Mouse (Mus musculus): Measurements from ENCODE around the gene Eaf2. TPM values are rescaled to one million over a fixed set of nuclear protein-coding genes. Genes with fewer than 3 reads are reported as not detected.

Eaf2 gene
- 0.38 and 0.45 TPM in 2 replicates for polyA plus RNA-seq (2014; fragmentation: Nextera tagmentation; extraction: Ambion mirVana)

DNA sequence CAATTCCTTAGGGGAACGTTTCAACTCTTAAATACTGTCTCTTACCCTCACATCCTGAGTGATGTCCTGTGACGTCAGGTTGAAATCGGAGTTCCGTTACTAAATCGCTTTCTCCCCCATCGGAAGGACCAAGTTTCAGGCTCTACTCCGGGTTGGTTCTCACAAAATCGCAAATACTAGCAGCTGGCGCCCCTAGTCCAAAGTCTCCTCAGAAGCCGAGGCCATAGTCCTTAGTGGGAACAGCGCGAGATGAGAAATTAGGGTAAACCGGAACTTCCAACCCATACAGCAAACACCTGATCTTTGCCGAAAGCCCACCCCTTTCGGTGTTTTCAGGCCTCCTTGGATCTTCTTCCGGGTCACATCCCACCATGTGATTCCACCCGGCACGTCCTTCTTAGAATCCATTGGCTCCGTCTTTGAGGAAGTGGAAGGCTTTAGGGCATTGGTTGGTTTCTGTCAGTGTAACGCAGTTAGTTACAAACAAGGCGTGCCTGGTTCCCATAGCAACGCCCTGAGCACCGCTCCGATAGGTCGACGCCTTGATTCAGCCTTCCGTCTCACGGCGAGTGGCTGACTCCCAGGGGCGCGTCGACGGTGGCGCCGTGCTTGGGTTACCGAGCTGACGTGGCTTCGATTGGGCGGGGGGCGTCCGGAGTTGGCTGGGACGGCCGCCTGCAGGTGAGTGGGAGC, at the start of gene Eaf2, which contains the start of gene Golgb1:
Eaf2 (minus strand) TSS at position 421 of the 693 bp plus-strand sequence.
Golgb1 (plus strand) TSS at position 558 of the 693 bp plus-strand sequence.
- under 1% methylated on average over 43 of the region's 43 CpGs for WGBS
- Histone ChIP-seq H3K27ac (replicated peaks; ENCODE audit: low read depth, low read length) (peak within 1 kb of the TSS; percentile 79), H3K36me3 (ENCODE audit: control insufficient read depth, insufficient read depth, low read length) (peaks cover 15% of the 10 kb centered on the region), H3K9me3 (ENCODE audit: control insufficient read depth, low read length) (no peaks in the 10 kb centered on the region), H3K4me3 (replicated peaks; ENCODE audit: low read depth, low read length) (peak within 1 kb of the TSS; percentile 76), H3K27me3 (ENCODE audit: control insufficient read depth, insufficient read depth, low read length) (no peaks in the 10 kb centered on the region), H3K4me1 (ENCODE audit: control insufficient read depth, insufficient read depth, low read length) (peaks cover 19% of the 10 kb centered on the region), H3K4me2 (ENCODE audit: low read length) (peak within 1 kb of the TSS; percentile 76), H3K9ac (replicated peaks; ENCODE audit: low read length) (peak within 1 kb of the TSS; percentile 79)
- DNase-seq: peak; percentile 99
- peak; percentile 100 for ATAC-seq (ENCODE audit: low FRiP score, low TSS enrichment)

DNA sequence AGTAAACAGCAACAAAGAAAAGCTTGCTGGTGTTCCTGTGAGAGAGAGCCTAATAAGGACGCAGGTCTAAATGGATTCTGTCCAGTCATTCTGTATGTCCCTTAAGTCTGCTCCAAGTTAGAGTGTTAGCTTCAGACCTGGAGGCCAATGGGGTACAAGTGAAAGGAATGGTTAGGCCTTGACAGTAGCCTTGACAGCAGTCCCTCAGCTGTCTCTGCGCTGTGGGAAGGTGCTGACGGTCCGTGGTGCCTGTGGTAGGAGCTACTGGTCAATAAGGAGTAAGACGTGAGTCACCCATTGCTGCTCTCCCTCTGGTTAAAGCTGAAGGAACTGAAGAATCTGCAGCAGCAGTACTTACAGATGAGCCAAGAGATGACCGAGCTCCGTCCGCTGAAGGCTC, 49.5 kb upstream of the Eaf2 start:
- no peak overlapping the region for H3K9ac ChIP-seq (replicated peaks; ENCODE audit: low read length)
- no peak for ATAC-seq (ENCODE audit: low FRiP score, low TSS enrichment)
- no peak overlapping the region for H3K4me2 ChIP-seq (ENCODE audit: low read length)
- WGBS: 95% methylated on average over 8 of the region's 8 CpGs
- H3K4me1 ChIP-seq (ENCODE audit: control insufficient read depth, insufficient read depth, low read length): no peaks in the 10 kb centered on the region
- DNase-seq: no peak
- no peaks in the 10 kb centered on the region for H3K9me3 ChIP-seq (ENCODE audit: control insufficient read depth, low read length)
- no peaks in the 10 kb centered on the region for H3K27me3 ChIP-seq (ENCODE audit: control insufficient read depth, insufficient read depth, low read length)
- H3K27ac ChIP-seq (replicated peaks; ENCODE audit: low read depth, low read length): no peak overlapping the region
- no peak overlapping the region for H3K4me3 ChIP-seq (replicated peaks; ENCODE audit: low read depth, low read length)
- H3K36me3 ChIP-seq (ENCODE audit: control insufficient read depth, insufficient read depth, low read length): peaks cover 71% of the 10 kb centered on the region

GRCm38 (mm10) chr16:36921980-36922379, 47.2 kb upstream of the Eaf2 start:
- no peak overlapping the region for H3K27ac ChIP-seq (replicated peaks; ENCODE audit: low read depth, low read length)
- H3K9me3 ChIP-seq (ENCODE audit: control insufficient read depth, low read length): no peaks in the 10 kb centered on the region
- no peak for ATAC-seq (ENCODE audit: low FRiP score, low TSS enrichment)
- no peak overlapping the region for H3K9ac ChIP-seq (replicated peaks; ENCODE audit: low read length)
- no peak overlapping the region for H3K4me3 ChIP-seq (replicated peaks; ENCODE audit: low read depth, low read length)
- no peak overlapping the region for H3K4me2 ChIP-seq (ENCODE audit: low read length)
- 95% methylated on average over 6 of the region's 6 CpGs for WGBS
- H3K27me3 ChIP-seq (ENCODE audit: control insufficient read depth, insufficient read depth, low read length): no peaks in the 10 kb centered on the region
- no peaks in the 10 kb centered on the region for H3K4me1 ChIP-seq (ENCODE audit: control insufficient read depth, insufficient read depth, low read length)
- DNase-seq: no peak
- peaks cover 64% of the 10 kb centered on the region for H3K36me3 ChIP-seq (ENCODE audit: control insufficient read depth, insufficient read depth, low read length)

DNA sequence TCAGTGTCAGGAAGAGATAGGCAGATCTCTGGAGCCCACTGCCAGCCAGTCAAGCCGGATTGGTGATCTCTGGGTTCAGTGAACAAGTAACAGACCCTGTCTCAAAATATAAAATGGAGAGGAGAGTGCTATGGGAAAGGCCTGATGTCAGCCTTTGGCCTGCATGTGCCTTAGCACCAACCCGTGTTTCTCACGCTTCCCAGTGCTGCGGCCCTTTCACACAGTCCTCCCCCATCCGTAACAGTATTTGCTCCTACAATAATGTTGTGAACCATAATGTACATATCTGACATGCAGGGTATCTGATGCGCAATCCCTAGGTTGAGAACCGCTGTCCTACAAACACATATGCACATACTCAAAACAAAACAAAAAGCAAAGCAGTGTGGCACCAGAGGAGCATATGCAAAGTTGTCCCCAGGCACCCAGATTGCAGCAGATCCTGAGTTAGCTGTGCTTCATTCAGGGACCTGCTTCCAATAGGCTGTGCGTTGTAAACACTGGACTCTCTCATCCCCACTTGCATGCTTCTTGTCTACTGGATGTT, 46.3 kb upstream of the Eaf2 start:
- Histone ChIP-seq H3K27me3 (ENCODE audit: control insufficient read depth, insufficient read depth, low read length) (no peaks in the 10 kb centered on the region), H3K4me1 (ENCODE audit: control insufficient read depth, insufficient read depth, low read length) (no peaks in the 10 kb centered on the region), H3K4me2 (ENCODE audit: low read length) (no peak overlapping the region), H3K9ac (replicated peaks; ENCODE audit: low read length) (no peak overlapping the region), H3K27ac (replicated peaks; ENCODE audit: low read depth, low read length) (no peak overlapping the region), H3K4me3 (replicated peaks; ENCODE audit: low read depth, low read length) (no peak overlapping the region), H3K9me3 (ENCODE audit: control insufficient read depth, low read length) (no peaks in the 10 kb centered on the region), H3K36me3 (ENCODE audit: control insufficient read depth, insufficient read depth, low read length) (peaks cover 63% of the 10 kb centered on the region)
- WGBS: 93% methylated on average over 8 of the region's 8 CpGs
- DNase-seq (no peak), ATAC-seq (ENCODE audit: low FRiP score, low TSS enrichment) (no peak)

DNA sequence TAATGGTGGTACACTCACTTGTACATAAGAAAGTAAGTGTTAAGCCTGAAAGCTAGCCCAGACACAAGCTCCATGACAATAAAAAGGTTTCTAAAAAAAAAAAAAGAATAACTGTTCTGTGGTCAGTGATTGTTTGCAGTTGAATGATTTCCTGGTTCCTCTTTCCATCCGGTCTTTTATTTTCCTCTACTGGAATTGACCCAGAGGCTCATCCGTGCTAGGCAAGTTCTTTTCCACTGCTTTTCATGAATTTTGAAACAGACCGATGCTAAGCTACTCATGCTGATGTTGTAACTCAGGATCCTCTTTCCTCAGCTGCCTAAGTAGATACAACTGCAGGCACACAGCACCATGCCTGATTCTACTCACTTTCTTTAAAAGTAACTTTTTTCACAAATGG, 45.6 kb upstream of the Eaf2 start:
- Histone ChIP-seq H3K4me2 (ENCODE audit: low read length) (no peak overlapping the region), H3K9ac (replicated peaks; ENCODE audit: low read length) (no peak overlapping the region), H3K27ac (replicated peaks; ENCODE audit: low read depth, low read length) (no peak overlapping the region), H3K4me1 (ENCODE audit: control insufficient read depth, insufficient read depth, low read length) (no peaks in the 10 kb centered on the region), H3K9me3 (ENCODE audit: control insufficient read depth, low read length) (no peaks in the 10 kb centered on the region), H3K4me3 (replicated peaks; ENCODE audit: low read depth, low read length) (no peak overlapping the region), H3K36me3 (ENCODE audit: control insufficient read depth, insufficient read depth, low read length) (peaks cover 63% of the 10 kb centered on the region), H3K27me3 (ENCODE audit: control insufficient read depth, insufficient read depth, low read length) (no peaks in the 10 kb centered on the region)
- DNase-seq (no peak), ATAC-seq (ENCODE audit: low FRiP score, low TSS enrichment) (no peak)
- 92% methylated on average over 3 of the region's 3 CpGs for WGBS

- Histone ChIP-seq H3K27me3 (ENCODE audit: control insufficient read depth, insufficient read depth, low read length) (no peaks in the 10 kb centered on the region), H3K4me3 (replicated peaks; ENCODE audit: low read depth, low read length) (no peak overlapping the region), H3K36me3 (ENCODE audit: control insufficient read depth, insufficient read depth, low read length) (peaks cover 74% of the 10 kb centered on the region), H3K4me2 (ENCODE audit: low read length) (no peak overlapping the region), H3K9ac (replicated peaks; ENCODE audit: low read length) (no peak overlapping the region), H3K4me1 (ENCODE audit: control insufficient read depth, insufficient read depth, low read length) (no peaks in the 10 kb centered on the region), H3K27ac (replicated peaks; ENCODE audit: low read depth, low read length) (no peak overlapping the region), H3K9me3 (ENCODE audit: control insufficient read depth, low read length) (no peaks in the 10 kb centered on the region)
- ATAC-seq (ENCODE audit: low FRiP score, low TSS enrichment) (no peak), DNase-seq (no peak)
- 94% methylated on average over 10 of the region's 10 CpGs for WGBS
These were observed 43.7 kb upstream of the Eaf2 start for GRCm38 (mm10) chr16:36918505-36918904.

DNA sequence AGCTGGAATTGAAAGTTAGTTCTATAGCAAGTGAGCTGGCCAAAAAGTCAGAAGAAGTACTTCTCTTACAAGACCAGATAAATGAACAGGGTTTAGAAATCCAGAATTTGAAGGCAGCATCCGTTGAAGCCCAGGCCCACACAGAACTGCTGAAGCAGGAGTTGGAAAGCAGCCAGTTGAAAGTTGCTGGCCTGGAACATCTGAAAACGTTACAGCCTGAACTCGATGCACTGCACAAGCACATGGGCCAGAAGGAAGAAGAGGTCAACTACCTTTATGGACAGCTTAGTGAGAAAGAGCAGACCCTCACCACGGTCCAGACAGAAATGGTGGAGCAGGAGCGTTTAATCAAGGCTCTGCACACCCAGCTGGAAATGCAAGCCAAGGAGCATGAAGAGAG, 39.4 kb upstream of the Eaf2 start:
- Histone ChIP-seq H3K9ac (replicated peaks; ENCODE audit: low read length) (no peak overlapping the region), H3K36me3 (ENCODE audit: control insufficient read depth, insufficient read depth, low read length) (peaks cover 82% of the 10 kb centered on the region), H3K4me2 (ENCODE audit: low read length) (no peak overlapping the region), H3K9me3 (ENCODE audit: control insufficient read depth, low read length) (no peaks in the 10 kb centered on the region), H3K27ac (replicated peaks; ENCODE audit: low read depth, low read length) (no peak overlapping the region), H3K27me3 (ENCODE audit: control insufficient read depth, insufficient read depth, low read length) (no peaks in the 10 kb centered on the region), H3K4me1 (ENCODE audit: control insufficient read depth, insufficient read depth, low read length) (no peaks in the 10 kb centered on the region), H3K4me3 (replicated peaks; ENCODE audit: low read depth, low read length) (no peak overlapping the region)
- DNase-seq (no peak), ATAC-seq (ENCODE audit: low FRiP score, low TSS enrichment) (no peak)
- WGBS: 93% methylated on average over 5 of the region's 5 CpGs

DNA sequence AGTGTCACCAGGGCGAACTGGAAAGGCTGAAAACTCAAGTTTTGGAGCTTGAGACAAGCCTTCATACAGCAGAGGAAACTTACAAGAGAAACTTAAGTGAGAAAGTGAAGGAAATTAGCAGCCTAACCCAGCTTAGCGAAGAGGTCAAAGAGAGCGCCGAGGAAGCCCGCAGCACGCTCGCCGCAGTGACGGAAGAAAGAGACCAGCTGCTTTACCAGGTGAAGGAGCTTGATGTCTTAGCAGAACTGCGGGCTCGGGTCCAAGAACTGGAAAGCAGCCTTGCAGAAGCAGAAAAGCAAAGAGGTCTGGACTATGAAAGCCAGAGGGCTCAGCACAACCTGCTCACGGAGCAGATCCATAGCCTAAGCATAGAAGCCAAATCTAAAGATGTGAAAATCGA, 37.5 kb upstream of the Eaf2 start:
- no peak overlapping the region for H3K4me3 ChIP-seq (replicated peaks; ENCODE audit: low read depth, low read length)
- no peaks in the 10 kb centered on the region for H3K27me3 ChIP-seq (ENCODE audit: control insufficient read depth, insufficient read depth, low read length)
- H3K4me2 ChIP-seq (ENCODE audit: low read length): no peak overlapping the region
- ATAC-seq (ENCODE audit: low FRiP score, low TSS enrichment): no peak
- no peaks in the 10 kb centered on the region for H3K9me3 ChIP-seq (ENCODE audit: control insufficient read depth, low read length)
- DNase-seq: no peak
- no peak overlapping the region for H3K9ac ChIP-seq (replicated peaks; ENCODE audit: low read length)
- H3K27ac ChIP-seq (replicated peaks; ENCODE audit: low read depth, low read length): no peak overlapping the region
- peaks cover 81% of the 10 kb centered on the region for H3K36me3 ChIP-seq (ENCODE audit: control insufficient read depth, insufficient read depth, low read length)
- 94% methylated on average over 13 of the region's 13 CpGs for WGBS
- H3K4me1 ChIP-seq (ENCODE audit: control insufficient read depth, insufficient read depth, low read length): no peaks in the 10 kb centered on the region

DNA sequence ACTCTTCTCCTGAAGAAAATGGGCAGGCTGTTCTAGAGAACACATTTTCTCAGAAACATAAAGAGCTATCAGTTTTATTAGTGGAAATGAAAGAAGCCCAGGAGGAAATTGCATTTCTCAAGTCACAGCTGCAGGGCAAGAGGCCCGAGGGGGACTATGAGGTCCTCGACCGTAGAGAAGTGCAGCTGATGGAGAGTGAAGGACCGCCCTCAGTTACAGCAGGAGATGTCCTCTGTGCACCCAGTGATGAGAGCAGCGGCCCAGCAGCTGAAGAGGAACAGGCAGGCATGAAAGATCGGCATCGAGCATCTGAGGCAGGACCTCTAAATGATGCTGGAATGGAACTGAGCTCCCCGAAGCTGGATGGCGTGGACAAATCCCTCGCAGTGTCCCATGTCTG, 37.1 kb upstream of the Eaf2 start:
- Histone ChIP-seq H3K9ac (replicated peaks; ENCODE audit: low read length) (no peak overlapping the region), H3K27me3 (ENCODE audit: control insufficient read depth, insufficient read depth, low read length) (no peaks in the 10 kb centered on the region), H3K4me3 (replicated peaks; ENCODE audit: low read depth, low read length) (no peak overlapping the region), H3K36me3 (ENCODE audit: control insufficient read depth, insufficient read depth, low read length) (peaks cover 83% of the 10 kb centered on the region), H3K27ac (replicated peaks; ENCODE audit: low read depth, low read length) (no peak overlapping the region), H3K4me1 (ENCODE audit: control insufficient read depth, insufficient read depth, low read length) (no peaks in the 10 kb centered on the region), H3K4me2 (ENCODE audit: low read length) (no peak overlapping the region), H3K9me3 (ENCODE audit: control insufficient read depth, low read length) (no peaks in the 10 kb centered on the region)
- ATAC-seq (ENCODE audit: low FRiP score, low TSS enrichment): no peak
- WGBS: 96% methylated on average over 10 of the region's 10 CpGs
- no peak for DNase-seq

Data from midbrain, embryonic 14.5 days (tissue).